ENCODE assay signal across 18 mouse cellular contexts in genomic region chr4:104975162-104975830, GRCm38 (mm10).
"Had no signal": no experiment of that assay in that cellular context is flagged by ENCODE, and none has a peak within 500 bp of the region (broad histone marks: within the 10 kb centered on the region; RNA-seq: fewer than 3 reads in every experiment).

No protein-coding gene starts in this region.

- H3K9me3 ChIP-seq: kidney, embryonic 15.5 days; limb, embryonic 12.5 days; limb, embryonic 15.5 days; liver, embryonic 13.5 days had no signal

- H3K27ac ChIP-seq: kidney, embryonic 15.5 days; left cerebral cortex, adult 2 months; limb, embryonic 12.5 days; limb, embryonic 15.5 days; liver, embryonic 13.5 days; stomach, postnatal 0 days had no signal

- H3K27me3 ChIP-seq: kidney, embryonic 15.5 days; limb, embryonic 12.5 days; limb, embryonic 15.5 days; liver, embryonic 13.5 days had no signal

- H3K4me2 ChIP-seq: kidney, embryonic 15.5 days; limb, embryonic 12.5 days; limb, embryonic 15.5 days; liver, embryonic 13.5 days; midbrain, embryonic 11.5 days had no signal

- H3K4me3 ChIP-seq: kidney, embryonic 15.5 days; left cerebral cortex, adult 2 months; limb, embryonic 12.5 days; limb, embryonic 15.5 days; liver, embryonic 13.5 days had no signal

- DNase-seq: kidney, adult 8-10 months; kidney, postnatal 10 days; kidney, postnatal 36 days; layer of hippocampus, postnatal 36 days; left cerebral cortex, postnatal 4 days; liver, embryonic 13.5 days; lung, adult 2 months; lung, postnatal 14 days; lung, postnatal 4 days; midbrain, embryonic 14.5 days; thymus, adult 2 months; thymus, postnatal 14 days had no signal

- H3K36me3 ChIP-seq: kidney, embryonic 15.5 days; limb, embryonic 12.5 days; limb, embryonic 15.5 days; liver, embryonic 13.5 days had no signal

- H3K4me1 ChIP-seq: kidney, embryonic 15.5 days; limb, embryonic 12.5 days; limb, embryonic 15.5 days; liver, embryonic 13.5 days had no signal

- H3K9ac ChIP-seq: kidney, embryonic 15.5 days; limb, embryonic 12.5 days; limb, embryonic 15.5 days; liver, embryonic 13.5 days had no signal
